Mouse (Mus musculus) kidney, postnatal 36 days (tissue): ENCODE results near the gene Bcl2.

Source experiments
- DNase-seq, 2 experiments: peaks; one replicate each; pipeline ENCODE4 v3.0.0; 2021 to 2022; ENCODE audit warnings: mixed read lengths in 2 of 2

The Bcl2 gene

GRCm38 (mm10) chr1:106583245-106584241 lies 130.5 kb downstream of the Bcl2 start:
- DNase-seq, result peak; percentile 19 to 28

DNA sequence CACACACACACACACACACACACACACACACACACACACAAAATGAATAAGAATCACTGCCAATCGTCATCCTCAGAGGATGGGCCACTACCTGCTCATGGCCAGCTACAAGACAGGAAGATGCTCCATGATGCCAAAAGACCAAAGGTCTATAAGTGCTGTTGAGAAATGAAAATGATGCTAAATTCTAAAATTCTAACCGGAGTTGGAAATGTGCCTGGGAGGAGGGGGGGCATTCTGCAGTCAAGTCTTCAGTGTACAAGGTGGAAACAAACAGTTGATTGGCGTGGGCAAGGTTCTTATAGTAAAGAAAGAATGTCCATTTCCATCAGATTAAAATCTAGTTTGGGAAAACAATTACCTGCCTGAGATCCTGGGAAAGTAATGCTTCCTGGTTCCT lies 131.3 kb downstream of the Bcl2 start:
- DNase-seq, result peak; percentile 44 to 65

GRCm38 (mm10) chr1:106581812-106582211 lies 132.3 kb downstream of the Bcl2 start:
- no peak for DNase-seq

DNA sequence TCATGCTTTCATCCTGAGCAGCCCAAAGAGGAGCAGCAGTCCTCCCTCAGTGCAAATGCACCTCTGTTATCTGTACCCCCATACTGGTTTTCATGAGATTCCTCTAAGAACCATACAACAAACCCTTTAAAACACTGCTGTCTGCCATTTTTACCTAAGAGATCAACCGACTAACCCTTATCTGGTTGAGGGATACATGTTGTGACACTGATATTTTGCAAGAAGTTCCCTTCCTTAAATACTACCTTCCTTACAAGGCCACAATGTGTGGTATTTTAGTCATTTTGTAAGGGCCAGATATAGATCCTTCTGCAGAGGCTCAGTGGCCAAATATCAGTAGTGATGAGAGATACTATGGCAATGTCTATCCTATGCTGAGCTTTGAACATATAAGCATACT lies 134.3 kb downstream of the Bcl2 start:
- DNase-seq, result no peak

DNA sequence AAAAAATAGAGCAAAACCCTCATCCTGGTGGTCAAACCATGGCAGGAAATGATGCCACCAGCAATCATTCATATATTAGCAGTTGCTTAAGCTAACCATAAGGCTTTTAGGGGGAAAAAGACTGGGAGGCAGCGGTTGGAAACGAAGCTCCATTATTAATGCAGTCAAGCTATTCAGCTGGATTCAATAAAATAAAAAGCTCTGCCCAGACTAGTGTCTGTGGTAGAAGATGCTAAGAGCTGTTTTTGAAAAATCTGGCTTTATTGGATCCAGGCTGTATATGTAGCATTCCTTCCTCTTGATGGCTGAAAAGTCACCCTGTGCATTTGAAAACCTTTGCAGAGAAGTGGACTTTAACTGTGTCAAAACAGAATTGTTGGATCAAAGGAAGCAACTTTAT lies 141.6 kb downstream of the Bcl2 start:
- no peak for DNase-seq

GRCm38 (mm10) chr1:106570870-106571269 lies 143.2 kb downstream of the Bcl2 start:
- no peak for DNase-seq

DNA sequence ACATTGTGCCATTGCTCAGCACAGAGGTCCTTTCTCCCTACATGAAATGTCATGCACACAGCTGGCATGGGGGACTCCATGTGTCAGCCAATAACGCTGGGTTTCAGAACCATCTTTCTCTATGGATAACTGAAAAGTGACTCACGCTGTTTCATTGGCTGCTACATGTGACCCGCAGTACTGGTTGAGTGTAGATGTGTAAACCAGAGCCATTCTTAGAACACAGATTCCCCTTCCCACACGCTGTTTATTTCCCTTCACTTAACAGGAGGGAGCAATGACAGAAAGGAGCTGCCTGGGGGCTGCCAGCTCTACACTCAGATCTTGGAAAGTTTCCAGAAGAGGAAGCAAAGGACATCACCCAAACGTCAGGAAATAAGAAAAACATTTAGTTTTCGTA lies 143.7 kb downstream of the Bcl2 start:
- DNase-seq, result peak in 1 of 2 experiments; percentile 16

GRCm38 (mm10) chr1:106569674-106570073 lies 144.4 kb downstream of the Bcl2 start:
- no peak for DNase-seq

- no peak for DNase-seq
Observed at GRCm38 (mm10) chr1:106568868-106569267, 145.2 kb downstream of the Bcl2 start.

DNA sequence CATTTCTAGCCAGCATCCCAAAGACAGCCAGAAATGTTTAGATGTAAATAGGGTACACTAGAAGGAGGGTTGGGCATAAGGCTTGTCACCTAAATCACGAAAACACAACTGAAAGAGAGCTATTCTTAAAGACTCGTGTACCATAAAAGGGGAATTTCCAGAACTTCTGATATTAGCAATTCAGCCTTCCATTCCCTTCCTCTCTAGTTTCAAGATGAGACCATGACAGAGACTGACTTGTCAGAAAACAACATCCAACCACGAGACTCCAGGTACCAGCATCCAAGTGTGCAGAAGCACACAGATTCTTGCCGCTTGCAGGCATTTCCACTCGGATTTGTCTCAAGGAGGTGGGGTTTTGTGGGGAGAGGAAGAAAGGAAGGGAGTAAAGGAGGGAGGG lies 146.6 kb downstream of the Bcl2 start:
- DNase-seq, result no peak

DNA sequence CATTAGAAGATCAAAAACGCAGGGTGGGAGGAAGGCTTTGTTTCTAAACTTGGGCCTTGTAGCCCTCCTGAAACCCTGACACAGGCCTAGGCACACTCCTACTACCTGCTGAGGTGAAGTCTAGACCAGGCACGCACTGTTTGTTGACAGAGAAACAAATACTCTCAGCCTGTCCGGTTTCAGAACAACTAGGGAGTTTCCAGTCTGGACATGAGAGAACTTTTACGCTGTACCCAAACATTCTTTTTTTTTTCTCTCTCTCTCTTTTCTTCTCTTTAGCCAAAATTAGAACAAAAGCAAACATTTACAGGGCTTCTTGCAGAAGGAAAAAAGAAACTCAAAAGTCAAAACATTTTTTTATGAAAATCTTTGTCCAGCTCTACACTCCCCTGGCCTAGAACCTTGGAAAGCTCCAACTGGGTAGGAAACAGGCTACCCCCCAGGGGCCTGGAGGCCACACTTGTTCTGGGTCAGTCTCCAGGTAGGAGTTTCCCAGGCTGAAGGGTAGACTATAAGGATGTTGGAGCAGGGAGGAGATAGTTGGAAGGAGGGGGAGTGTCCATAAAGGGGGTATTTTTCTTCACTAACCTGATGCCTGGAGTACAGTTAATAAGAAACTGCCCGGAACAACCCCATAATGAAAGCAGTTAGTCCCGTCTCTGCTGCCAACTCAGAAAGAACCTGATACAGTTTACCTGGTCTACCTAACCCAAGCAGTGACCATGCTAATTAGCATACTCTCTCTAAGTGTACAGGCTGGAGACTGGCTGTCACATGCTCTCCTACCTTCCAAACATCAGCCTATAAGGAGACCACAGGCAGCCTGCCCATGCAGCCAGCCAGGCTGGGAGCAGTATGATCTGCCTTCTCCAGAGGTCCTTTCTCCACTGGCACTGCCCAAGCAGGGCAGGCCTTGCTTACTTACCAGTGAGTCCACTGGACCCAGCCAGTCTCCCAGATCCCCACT lies 147.7 kb downstream of the Bcl2 start:
- DNase-seq, result peak; percentile 54 to 71

GRCm38 (mm10) chr1:106565238-106565637 lies 148.8 kb downstream of the Bcl2 start:
- DNase-seq, result no peak

DNA sequence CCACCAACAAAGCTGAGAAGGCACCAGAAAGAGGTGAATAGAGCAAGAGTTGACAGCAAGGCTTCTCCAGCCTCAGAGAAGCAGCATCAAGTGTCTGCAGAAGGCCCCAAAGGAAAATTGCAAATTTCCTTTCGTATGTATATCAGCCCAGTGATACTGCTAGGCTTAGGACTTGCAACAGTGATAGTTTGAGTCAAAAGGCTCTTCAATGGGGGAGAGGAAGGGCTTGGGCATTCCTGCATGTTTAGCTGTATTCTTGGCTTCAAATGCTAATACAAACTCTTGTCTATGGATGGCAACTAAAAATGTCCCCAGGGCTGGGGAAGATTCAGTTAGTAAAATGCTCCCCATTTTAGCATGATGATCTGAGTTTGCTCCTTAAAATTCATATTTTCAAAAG lies 149.6 kb downstream of the Bcl2 start:
- no peak for DNase-seq

DNA sequence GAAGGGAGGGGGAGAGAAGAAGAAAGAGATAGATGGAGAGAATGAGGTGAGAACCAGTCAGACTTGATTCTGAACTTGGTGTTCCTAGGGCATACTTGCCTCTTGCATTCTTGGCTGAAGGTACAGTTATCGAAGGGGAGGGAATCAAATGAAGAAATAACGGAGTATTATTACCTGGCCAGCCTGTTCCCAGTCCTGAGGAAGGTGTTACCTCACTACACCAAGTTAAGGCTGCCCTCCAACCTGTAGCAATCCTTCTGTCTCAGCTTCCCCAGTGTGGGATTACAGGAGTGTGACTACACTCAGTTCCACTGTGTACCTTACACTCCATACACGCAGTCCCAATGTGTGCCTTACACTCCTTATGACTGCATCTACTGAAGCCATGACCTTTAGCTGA lies 151.3 kb downstream of the Bcl2 start:
- DNase-seq, result no peak

DNA sequence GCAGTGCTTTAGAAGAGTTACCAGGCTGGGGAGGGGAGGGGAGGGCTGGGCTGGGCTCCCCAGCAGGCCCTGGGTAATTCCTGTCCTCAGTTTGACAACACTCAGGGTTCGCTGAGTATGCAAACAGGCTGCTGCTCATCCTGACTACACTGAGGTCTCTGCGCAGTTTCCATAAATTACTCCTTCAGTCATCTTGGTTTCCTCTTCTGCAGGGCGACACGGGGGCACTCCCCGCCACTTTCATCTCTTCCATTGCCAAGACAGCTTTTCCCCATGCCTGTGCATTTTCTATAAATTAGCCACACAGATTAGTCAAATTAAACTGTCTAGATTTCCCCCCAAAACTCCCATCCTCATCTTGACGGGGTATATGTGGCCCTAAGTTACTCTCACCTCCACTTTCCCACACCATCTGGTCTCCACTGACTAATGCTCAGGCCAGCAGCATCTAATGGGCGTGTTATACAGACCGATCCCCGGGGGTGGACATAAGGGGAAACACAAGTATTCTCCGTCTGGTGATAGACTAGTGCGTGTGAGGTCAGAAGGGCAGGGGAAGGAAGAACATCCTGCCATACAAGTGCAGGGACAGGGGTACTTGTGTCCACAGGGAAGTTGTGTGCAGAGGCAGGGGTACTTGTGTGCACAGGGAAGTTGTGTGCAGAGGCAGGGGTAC lies 152.9 kb downstream of the Bcl2 start:
- no peak for DNase-seq

GRCm38 (mm10) chr1:106560105-106560504 lies 154.0 kb downstream of the Bcl2 start:
- peak in 1 of 2 experiments; percentile 41 for DNase-seq

- no peak for DNase-seq
Observed at GRCm38 (mm10) chr1:106559116-106559605, 154.9 kb downstream of the Bcl2 start.

GRCm38 (mm10) chr1:106555498-106556168 lies 158.4 kb downstream of the Bcl2 start:
- no peak for DNase-seq

GRCm38 (mm10) chr1:106553846-106554802 lies 159.9 kb downstream of the Bcl2 start:
- DNase-seq, result no peak

GRCm38 (mm10) chr1:106552856-106553255 lies 161.2 kb downstream of the Bcl2 start:
- no peak for DNase-seq

DNA sequence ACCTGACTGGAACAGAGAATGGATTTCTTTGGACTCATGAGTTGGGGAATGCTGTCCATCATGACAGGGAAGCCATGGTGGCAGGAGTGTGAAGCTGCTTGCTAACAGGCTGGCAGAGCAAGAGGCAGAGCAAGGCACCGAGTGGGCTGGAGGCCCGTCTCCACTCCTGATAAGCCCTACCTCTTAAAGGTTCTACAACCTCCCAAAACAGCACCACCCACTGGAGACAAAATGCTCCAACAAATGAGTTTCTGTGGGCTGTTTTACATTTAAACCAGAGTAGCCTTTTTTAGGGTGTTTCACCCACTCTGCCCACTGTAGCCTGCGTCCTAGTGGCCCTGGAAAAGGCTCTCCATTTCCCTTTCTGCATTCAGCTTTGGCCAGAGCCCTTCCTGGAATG lies 163.5 kb downstream of the Bcl2 start:
- DNase-seq, result no peak
